Mouse (Mus musculus) small intestine, adult 2 months (tissue): Measurements from ENCODE around the gene Zfp652.

ENCODE experiments used
- CTCF ChIP-seq: fragments of 200-500 bp; IDR thresholded peaks from 2 replicates; pipeline ENCODE4 v1.5.1; 2012; ENCODE audit warnings: low read depth, mild to moderate bottlenecking, control low read depth, inconsistent platforms, low read length, moderate library complexity, mixed read lengths; ENCODE audit not compliant: insufficient replicate concordance, insufficient read length; ENCODE audit errors: extremely low read depth
- POLR2A ChIP-seq: fragments of 200-500 bp; IDR thresholded peaks from 2 replicates; pipeline ENCODE4 v1.6.1; 2012; ENCODE audit warnings: low read depth, mild to moderate bottlenecking, control low read depth, inconsistent platforms, low read length, moderate library complexity

DNA sequence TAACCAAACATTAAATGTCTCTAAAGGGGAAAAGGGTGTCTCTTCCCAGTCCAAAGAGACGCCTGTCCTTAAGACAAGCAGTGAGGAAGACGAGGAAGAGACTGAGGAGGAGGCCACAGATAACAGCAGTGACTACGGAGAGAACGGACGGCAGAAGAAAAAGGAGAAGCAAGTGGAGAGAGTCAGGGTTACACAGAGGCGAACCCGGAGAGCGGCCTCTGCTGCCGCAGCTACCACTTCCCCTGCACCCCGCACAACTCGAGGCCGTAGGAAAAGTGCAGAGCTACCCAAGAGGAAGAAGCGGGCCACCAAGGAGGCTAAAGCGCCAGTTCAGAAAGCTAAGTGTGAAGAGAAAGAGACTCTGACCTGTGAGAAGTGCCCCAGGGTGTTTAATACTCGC is 37.1 kb downstream of the Zfp652 start:
- no peak for TF ChIP-seq POLR2A
- TF ChIP-seq CTCF, result no peak
